Mouse (Mus musculus) thymus, postnatal 36 days (tissue): ENCODE data around the gene Lfng.

Source experiments
- DNase-seq, 2 experiments: peaks; one replicate each; pipeline ENCODE4 v3.0.0; 2022; ENCODE audit warnings: mixed read lengths in 2 of 2

The Lfng gene

DNA sequence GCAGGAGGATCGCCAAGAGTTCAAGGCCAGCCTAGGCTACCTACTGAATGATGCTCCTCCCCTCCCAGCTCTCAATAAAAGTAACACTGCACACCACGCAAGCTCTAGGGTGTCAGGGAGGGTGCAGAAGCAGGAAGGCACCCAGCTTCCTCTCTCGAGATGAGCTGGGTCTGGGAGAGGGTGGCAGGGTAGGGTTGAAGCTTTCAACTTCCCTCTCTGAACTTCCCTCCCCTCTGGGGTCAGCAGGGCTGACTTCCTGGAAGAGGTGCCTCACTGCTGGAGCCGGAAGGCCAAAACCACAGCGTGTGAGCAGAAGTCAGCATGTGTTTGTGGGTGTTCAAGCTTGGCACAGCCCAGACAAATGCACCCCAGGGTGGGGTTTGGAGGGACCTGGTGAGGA lies 10.6 kb downstream of the Lfng start:
- peak; percentile 66 to 79 for DNase-seq

DNA sequence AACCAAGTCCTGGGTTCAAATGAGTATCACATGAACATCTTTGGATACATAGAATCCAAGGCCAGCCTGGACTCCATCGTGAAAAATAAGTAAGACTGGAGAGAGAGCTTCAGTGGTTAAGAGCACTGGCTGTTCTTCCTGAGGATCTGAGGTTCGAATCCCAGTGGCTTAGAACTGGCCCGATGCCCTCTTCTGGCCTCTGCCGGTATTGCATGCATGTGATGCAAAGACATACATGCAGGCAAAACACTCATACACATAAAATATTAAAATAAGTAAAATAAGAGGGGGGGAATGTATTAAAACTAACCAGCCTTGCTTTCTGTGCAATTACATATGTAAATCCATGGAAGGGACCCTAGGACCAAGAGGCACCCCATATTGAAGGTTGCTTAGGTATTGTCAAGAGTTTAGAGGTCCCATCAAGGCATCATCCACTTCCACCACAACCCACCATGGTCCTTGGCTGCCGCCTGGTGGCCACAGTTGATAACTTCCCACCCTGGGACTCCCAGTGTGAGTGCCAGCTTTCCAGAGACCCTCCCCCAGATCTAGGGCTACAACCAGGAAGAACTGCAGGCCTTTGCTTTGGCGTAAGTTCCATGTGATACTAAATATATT lies 12.1 kb downstream of the Lfng start:
- DNase-seq: peak; percentile 84 to 86

DNA sequence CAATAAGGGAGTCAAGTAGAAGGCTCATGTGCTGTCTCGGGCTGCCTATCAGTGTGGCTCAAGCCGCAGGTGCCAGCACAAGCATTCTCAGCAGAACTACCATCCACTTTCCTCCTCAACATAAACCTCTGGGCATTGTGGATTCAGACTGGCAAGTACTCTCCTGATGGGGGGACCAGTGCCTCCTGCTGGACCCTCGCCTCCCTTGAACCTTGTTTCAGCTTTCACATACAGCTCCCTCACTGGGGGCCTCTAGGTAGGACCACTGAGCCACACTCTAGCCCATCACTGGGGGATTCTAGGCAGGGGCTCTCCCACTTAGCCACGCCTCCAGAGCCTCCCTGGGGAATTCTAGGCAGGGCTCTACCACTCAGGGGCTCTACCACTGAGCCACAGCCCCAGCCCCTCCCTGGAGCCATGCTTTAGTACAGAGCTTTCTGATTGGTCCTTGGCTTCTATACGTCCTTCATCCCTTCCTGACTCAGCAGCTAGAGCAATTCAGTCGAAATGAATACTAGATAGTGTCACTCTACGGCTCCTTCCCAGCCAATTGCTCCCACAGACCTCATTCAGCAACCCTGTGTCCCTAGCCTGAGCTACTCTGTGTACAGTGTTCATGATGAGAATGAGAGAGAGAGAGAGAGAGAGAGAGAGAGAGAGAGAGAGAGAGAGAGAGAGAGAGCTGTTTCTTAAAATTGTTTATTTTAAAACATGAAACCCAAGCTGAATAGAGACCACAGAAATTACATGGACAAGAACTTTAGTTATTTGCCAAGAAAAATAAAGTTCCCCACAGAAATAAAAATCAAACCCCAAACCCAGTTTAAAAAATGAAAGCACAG lies 13.0 kb downstream of the Lfng start:
- no peak for DNase-seq

DNA sequence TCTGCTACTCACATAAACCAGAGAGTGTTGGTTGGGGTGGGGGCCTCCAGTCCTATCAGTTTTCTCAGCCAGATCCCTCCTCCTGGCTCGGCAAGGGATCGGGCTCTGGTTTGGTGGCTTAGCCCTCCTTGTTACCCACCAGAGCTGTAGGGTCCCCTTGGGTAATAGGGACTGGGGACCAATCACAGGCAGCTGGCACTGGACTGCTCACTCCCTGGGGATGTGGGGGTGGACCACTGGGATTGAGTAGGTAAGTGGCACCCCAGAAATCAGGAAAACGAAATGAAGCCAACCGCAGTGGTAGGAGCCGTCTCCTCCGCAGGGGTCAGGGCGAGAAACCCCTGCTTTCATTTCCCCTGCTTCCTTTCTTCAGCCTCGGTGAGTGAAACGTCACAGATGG lies 14.0 kb downstream of the Lfng start:
- DNase-seq: no peak

DNA sequence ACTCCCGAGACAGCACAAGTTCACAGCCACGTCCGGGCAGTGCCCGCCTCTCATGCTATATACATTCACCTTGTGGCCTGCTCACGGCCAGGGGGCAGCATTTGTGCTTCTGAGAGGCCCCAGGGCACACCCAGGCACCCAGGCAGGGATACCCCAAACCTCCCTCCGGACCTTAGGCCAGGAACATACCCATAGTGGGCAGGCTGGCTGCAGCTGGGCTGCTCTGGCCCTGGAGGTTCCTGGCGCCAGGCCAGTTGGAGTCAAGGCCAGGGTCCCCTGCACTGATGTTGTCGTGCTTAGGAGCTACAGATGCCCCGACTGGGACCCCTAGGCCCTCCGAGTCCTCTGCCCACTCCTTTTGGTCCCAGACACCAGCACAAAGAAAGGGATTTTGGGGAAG lies 14.4 kb downstream of the Lfng start:
- DNase-seq: no peak

DNA sequence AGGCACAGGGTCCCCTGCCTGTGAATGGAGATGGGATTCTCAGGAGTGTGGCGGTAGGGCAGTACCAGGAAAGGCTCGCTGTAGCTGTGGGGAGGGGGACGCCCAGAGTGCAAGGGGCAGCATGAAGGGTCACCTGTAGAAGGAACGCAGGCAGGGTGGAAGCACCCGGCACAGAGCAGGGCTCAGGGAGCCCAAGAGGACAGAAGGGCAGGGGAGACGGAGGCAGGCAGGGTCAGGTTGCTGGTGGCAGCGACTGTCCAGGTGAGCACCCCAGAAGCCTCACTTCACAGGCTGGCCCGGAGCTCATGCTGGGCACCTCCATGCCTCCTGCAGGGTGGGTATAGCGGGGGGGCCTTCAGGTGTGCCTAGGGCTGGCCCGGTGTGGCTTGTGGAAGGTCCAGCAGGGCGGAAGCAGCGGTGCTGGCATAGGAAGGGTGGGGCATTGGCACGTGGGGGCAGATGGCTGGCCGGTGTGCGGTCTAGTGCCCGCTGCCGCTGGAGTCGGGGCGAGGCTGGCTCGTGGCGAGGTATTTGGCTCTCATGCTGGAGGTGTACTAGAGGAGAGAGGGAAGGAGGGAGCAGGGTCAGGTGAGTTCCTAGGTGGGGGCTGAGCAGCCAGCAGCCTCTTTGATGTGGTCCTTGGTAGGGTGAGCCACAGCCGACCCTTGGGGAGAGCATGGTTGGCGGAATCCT lies 16.0 kb downstream of the Lfng start:
- DNase-seq: no peak

DNA sequence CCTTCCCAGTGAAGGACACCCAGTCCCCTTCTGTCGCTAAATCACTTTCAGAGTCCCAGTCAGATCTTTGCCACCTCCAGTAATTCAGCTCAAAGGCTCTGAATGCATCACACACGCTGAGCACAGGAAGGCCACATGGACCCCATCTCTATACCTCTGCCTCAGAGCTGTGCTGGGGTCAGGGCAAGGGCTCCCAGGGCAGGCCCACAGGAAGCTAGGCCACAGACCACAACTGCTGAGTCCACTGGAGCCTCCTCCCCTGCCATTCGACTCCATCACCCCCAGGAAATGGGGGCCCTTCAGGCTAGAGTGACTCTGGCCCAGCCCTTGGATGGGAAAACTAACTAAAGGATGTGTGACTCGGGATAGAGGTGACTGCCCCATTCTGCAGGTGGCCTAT lies 16.7 kb downstream of the Lfng start:
- no peak for DNase-seq

DNA sequence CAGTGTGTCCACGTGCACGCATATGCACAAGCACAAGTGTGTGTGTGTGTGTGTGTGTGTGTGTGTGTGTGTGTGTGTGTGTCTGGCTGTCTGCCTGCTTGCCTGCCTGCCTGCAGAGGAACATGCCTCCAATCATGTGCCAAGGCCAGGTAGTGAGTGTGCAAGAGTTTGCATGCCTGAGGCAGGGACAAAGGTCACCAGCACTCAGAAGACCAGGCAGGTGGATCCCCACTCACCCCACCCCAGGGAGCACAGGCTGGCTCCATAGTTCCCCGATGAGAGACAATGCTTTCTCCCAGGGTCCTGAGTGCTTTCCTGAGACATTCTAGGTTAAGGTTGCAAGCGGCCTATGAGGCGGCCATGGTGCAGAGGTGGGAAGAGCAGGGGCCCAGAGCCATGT lies 17.1 kb downstream of the Lfng start:
- DNase-seq: no peak

DNA sequence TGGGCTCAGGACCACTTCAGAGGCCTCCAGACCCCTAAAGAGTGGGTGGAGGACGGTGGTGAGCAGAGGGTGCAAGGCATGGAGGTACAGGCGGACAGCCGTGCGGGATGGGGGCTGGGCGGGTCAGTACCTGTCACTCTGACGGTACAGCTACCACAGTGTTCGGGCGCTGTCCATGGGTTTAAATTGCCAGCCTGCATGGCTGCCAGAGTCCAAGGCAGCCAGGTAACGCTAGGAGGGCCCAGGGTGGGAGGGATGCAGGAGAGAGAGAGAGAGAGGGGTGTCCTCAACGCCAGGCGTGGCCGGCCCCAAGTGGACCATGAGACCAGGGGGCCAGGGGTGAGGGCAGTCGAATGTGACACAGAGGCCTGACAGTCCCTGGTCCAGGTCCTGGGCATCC lies 17.8 kb downstream of the Lfng start:
- no peak for DNase-seq

DNA sequence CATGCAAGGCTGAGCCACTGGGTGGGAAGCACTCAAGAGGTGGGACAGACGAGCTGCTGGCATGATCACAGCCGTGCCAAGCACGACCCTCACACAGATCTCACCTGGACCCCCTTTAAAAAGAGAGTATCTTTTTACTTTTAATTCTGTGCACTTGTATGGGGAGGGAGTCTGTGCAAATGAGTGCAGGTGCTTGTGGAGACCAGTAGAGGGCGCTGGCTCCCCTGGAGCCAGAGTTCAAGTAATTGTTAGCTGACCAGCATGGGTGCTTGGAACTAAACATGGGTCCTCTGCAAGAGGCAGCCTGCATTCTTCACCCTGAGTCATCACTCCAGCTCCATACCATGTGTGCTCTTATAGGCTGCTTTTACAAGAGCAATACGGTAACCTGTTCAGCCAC lies 20.5 kb downstream of the Lfng start:
- no peak for DNase-seq

DNA sequence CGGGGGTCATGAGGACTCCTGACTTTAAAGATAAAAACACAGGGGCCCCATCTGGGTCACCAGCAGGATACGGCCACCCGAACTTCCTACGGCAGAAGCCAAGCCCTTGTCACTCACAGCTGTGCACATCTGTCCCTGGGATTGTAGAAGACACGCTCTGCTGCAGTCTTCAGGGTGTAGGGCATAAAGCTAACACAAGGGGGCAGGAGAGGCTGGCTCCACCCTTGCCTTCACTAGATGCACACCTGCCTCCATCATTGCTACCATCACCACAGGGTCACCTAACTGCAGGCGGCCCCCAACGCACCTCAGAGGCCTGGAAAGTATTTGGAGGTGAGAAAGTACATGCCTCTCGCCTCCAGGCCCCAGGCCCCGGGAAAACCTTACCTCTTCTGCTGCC lies 21.9 kb downstream of the Lfng start:
- DNase-seq: peak in 1 of 2 experiments; percentile 35

DNA sequence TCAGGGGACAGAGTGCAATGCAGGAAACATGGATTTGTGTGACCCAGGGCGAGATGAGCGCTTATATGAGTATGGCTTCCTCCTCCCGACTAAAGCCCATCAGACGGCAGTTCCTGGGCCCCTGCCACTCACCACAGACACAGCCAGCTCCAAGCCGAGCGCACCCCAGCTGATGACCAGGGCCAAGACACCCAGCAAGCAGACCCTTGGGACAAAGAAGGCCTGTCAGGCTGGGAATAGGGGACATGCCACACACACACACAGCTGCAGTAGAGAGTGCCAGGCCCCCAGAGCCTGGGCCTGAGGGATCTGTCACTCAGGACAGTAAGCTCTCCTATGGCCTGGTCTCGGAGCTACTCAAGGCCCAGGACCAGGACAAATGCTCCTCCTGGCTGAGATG lies 26.3 kb downstream of the Lfng start:
- DNase-seq: peak in 1 of 2 experiments; percentile 3

DNA sequence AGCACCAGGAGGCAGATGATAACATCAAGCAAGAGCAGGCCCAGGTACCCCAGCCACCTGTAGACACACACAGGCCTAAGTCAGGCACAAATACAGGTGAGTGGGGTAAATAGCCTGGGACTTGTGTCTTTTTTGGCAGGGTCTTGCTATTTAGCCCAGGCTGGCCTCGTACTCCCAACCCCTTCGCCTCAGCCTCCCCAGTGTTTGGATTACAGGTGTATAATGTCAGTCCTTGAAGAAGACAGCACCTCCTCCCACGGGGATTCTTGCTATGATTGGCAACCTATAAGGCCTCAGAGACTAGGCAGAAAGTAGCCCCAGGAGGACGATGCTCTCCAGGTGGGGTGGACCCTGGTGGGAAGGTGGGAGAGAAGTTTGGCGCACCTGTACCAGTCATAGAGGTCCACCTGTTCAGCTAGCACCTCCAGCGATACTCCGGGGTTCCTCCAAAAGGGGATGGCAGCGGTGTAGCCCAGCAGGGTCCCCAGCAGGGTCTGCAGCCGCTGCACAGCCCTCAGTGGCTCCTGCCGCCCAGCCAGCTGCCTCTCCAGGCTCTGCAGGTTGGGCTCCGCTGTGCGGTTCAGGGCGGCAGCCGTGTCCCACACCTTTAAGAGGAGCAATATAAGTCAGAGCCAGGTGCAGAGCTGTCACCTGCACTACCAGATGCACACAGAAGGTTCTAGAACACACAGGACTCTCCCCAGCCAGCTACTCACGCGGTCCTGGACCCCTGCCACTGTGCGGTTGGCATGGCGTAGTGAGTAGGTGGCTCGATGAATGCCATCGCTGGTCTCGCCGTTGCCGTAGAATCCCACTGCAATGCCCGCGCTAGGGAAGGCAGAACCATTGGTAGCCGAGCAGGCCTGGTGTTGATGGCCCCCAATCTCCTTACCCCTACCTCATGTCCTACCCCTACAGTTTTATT lies 27.9 kb downstream of the Lfng start:
- peak in 1 of 2 experiments; percentile 10 for DNase-seq

DNA sequence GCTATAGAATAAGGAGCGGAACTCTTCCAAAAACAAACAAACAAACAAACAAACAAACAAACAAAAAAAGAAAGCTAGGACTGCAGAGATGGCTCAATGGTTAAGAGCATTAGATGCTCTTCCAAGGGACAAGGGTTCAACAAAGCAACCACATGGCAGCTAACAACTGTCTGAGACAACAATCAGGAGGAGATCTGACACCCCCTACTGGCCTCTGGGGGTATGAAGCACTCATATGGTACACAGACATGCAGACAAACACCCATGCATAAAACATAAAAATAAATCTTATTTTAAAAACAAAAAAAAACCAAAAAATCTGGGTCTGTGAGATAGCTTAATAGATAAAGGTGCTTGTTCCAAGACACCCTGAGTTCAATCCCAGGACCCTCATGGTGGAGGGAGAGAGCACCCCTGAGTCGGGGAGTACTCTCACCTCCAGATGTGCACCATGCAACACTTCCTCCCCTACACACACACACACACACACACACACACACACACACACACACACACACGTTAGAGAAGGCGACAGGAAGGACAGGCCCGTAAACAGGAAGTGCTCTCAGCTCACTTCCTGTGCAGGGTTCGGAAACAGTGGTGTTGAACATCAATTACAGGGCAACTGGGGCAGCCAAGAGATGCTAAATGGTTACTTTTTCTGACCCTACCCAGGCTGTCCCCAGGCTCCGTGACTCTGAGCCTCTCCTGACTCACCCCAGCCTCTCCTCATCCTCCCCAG lies 29.4 kb downstream of the Lfng start:
- peak; percentile 35 to 57 for DNase-seq

DNA sequence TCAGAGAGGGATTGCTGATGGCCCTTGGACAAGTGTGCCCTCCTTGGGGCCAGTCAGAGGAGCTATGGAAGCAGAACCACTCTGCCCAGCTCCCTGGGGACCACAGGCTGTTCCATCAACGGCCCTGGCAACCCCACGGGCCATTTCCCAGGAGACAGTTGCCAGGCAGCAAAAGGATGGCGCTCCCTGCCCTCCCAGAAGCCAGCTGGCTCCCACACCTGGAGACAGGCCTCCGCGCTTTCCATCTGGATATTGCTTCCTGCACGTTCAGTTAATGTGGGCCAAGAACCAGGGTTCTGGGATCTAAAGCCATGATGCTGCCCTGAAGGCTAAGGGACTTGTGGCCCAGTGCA lies 29.9 kb downstream of the Lfng start:
- DNase-seq: no peak

DNA sequence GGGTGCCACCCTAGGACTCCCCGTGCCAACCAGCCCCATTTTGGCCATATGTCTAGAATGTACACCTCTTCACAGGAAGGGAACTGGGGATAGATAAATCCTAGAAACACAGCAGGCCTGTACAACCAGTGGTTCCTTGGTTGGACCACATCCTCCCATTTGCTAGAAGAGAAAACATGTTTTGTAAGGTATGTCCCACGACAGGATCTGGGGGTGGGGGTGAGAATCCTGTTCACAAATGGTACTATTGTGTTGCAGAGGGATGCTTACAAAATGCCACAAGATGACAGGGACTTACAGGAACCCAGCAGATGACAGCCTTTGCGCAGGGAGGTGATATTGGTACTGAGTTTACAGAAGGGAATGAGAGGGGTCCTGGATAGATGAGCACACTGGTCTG lies 30.9 kb downstream of the Lfng start:
- peak in 1 of 2 experiments; percentile 9 for DNase-seq

DNA sequence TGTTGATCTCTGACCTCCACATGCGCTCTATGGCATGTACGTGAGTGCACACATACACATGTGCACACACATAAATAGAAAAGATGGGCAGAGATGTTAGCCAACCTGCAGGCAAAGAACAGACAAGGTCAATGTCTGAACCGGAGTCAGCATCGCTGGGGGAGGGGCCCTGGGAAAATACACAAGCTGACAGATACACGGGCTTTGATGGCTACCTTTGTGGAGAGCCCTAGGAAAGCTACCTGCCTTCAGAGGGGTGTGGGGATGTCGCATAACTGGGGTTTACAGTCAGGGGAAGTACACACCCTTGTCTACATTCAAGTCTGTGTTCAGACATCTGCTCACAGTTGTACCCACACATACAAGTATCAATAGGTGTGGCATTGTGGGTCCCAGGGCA lies 31.4 kb downstream of the Lfng start:
- DNase-seq: peak in 1 of 2 experiments; percentile 9

DNA sequence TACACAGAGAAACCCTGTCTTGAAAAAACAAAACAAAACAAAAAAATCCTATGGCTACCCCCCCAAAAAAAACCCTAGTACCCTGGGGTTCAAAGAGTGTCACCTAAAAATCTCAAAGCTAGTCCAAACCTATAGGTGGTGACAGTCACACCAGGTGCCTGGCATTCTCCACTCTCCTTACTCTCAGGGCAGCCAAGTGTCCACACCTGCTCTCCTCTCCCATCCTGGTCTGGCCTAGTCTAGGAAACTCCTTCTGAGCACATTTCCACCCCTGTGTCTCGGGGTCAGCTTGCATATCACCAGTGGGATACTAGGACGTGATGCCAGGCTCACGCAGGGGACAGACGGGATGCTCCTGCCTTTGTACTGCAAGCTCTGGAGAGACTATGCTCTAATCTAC lies 32.2 kb downstream of the Lfng start:
- DNase-seq: no peak

DNA sequence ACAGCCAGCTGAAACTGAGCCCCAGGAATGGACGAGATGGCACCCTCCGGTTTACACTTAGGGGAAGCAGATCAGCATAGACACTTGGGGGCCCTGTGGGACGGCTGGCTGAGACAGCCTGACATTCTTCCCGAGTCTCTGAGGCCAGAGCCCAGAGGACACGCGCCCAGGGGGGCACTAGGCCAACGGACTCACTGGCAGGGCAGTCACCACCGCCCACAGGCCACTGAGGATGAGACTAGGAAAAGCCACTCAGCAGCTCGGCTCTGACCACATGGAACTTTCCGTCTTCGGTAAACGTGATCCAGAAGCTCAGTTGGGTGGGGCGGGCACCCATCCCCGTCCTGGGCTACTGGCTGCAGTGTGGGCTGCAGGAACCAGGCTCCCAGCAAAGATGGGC lies 32.8 kb downstream of the Lfng start:
- DNase-seq: peak in 1 of 2 experiments; percentile 8

DNA sequence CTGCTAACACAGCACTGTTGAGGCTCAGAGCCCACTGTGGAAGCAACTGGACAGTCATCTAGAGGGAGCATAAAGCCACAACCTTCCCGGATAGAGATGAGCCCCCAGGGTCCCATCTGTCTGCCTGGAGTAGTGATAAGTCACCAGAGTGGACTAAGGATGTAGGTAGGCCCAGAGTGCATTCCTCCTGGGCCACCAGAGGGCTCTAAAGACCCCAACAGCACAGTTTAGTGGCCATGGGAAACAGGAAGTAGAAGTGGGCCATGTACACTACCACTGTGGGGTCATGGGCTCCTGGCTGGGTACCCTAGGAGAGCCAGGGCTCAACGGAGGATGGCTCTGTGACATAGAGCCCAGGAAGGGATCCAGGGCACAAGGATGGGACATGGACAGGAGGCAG lies 33.7 kb downstream of the Lfng start:
- peak in 1 of 2 experiments; percentile 12 for DNase-seq

DNA sequence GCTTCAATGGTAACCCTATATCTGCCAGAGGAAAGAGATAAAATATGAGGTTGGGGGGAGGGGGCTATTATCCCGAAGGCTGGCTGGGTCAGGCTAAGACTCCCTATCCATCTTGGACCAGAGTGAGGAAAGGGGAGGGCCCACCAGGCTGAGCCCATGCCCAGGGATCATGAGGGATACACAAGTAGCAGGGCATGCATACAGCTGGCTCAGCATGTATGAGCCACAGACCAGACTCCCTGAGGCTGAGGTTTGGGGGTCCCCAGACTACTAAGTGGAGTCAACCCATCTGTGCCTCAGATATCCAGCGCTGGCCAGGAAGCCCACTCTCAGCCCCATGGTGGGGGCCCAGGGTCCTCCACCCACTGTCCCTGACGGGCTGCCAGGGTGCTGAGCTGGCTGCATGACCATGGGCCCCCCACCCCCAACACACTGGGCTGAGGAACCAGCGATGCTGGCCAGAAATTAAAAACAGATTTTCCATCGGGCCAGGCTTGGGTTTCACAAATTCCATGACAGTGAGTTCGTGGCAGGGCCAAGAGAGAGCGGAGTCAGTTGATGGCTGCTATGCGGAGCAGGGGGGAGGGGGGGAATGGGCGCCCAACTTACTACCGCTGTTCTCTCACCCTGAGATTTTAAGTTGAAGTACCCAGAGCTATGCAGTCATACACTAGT lies 34.3 kb downstream of the Lfng start:
- DNase-seq: peak in 1 of 2 experiments; percentile 12
